Mouse (Mus musculus) adrenal gland (tissue): ENCODE measurements around the gene Nrp2.

Experiments
- intact Hi-C: fragments of 180-260 bp; cut with DNase I; formaldehyde crosslinking; loops from one replicate; pipeline ENCODE4 v1.15.1; 2025

The Nrp2 gene

DNA sequence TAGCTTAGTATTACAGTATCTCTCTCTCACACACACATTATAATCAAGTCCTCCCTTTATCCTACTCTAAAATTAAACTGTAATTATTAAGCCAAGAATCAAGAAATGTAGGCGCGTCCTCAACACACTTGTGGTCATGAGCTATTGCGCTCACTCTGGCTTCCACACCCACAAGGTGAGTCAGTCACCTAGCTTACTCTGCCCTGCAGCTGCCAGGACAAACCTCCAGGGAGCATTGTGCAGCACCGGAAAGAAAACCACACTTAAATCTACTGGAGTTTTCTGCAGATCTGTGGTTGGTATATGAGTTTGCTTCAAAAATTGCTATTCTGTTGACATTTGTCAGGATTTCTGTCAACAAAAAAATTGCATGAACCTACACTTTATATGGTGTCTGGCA, 140.1 kb downstream of the Nrp2 start:
- intact Hi-C loops: no loop called here

DNA sequence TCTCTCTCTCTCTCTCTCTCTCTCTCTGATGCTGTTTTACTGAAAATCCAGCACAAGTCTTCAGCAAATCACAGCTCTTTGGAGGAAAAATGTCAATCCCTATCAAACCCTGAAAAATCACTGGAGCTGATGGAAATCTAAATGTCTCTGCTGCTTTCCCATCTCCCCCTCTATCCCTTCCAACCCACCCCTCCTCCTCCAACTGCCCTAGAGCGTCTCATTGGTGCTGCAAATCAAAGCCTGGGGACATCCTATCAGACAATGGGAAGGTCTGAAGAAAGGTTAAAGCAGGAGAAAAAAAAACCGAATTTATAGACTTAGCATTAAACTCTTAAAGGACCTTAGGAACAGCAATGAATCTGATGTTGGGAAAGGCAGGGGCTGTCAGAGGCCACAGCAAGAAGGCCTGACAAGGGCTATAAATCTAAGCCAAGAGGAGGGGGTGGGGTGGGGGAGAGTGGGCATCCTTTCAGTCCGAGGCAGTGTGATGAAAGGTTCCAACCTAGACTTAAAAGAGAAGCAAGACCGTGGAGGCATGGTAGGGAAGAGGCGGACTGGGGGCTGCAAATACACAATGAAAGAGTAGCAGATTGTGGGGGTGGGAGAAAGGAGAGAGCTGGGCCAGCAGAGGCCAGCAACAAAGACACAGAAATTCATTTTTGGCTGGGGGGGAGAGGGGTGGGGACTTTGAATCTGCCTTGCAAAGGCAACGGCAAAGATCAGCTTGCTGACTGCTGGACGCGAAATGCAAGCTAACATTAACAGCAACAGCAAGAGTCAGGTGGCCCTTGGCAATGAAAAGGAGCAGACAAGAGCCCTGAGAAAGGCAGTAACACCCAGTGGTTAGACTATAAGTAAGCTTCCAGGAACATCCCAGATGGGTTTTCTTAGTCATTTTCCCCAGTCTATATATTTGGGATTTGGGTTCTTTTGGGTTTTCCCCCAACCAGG, 148.2 kb downstream of the Nrp2 start:
- intact Hi-C loops: no loop called here

DNA sequence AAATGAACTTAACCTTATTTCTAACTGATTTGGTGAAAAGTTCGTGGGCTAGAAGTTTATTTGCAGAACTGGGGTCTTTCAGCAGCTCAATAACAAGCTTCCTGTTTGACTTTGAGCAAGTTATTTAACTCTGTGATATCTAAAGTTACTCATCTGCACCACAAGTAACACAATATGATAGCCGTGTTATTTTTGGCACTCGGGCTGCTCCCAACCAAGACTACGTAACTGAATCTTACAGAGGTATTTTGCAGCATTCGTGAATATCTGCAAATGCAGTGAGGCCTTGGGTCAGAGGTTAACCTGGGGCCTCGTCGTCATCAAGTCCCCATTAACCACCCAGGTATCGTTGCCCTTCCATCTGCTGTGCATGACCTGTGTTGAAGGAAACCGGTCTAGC, 150.3 kb downstream of the Nrp2 start:
- intact Hi-C loops: no loop called here

DNA sequence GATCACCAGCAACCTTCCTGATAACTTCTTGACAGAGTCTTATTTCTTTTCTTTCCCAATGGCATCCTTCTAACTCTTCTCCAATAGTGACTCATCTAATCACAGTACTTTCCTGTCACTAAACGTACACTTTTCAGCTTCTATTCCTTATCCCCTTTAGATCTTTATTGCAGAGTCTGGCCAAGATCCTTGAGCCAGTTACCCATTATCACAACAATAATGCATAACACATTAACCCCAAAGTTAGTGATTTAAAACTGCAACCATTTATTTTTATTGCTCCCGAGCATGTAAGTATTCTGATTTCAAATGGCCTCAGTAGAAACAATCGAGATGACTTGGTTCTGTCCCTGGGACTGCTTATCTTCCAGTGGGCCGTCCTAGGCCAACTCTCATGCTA, 150.9 kb downstream of the Nrp2 start:
- intact Hi-C loops: no loop called here

DNA sequence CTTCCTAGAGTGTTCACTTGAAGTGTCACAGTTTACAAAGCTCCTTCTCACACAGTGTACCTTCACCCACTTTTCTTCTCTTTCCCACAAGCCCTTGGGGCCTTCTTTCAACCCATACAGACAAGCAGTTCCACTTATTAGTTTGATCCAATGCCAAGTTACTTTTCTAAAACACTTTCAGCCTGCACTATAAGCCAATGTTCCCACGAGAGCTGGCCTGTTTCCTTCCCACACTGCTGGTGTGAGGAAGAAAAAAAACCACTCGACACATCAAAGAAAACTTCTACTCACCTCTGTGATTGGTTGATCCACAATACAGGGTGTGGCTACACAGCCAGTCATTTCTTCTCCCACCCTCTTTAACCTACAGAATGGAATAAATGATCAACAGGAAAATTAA, 156.0 kb downstream of the Nrp2 start:
- intact Hi-C loops: no loop called here

DNA sequence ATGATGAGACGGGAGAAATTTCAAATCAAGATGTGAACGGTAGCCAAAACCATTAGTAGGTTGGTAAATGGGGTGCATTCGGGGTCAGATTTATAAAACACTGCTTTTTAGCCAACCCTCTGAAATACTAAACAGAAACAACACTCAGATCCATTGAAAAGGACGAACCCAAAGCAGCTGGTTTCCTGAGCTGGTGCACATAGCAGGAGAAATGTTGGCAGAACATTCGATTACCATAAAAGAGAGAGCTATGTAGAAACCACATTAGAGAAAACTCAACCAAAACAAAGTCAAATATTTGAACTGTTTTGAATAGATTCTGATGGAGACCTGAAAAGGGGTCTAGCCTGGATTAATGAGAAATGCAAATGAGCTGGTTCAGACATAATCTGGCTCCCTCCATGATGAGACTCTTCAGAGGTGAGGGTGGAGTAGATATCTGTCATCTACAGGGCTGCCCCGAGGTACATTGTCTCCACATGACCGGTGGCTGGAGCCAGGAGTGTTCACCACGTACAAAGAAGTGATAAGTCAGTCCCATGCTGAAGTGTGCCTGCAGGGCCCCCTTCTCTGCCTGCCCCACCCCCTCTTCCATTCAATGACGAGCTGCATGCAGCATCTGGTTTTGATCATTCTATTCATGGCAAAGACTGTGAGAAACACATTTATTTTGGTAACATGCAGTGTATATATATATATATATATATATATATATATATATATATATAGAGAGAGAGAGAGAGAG, 156.6 kb downstream of the Nrp2 start:
- intact Hi-C loops: no loop called here

DNA sequence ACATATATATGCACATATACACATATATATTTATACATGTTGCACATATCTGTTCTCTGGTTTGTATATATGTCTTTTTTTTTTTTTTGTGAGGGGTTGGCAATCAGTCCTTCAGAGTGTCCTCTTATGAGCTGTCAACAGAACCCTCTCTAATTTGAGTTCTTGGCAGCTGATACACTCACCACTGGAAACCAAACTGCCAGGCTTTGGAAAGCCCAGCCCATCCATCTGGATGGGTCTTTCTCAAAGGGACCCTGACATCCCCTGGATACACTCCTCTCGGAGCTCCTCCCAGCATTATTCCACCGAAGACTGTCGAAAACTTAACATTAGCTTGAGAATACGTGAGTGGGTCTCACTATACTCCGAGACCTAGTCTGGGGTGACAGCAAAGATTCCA, 157.2 kb downstream of the Nrp2 start:
- intact Hi-C loops: no loop called here

DNA sequence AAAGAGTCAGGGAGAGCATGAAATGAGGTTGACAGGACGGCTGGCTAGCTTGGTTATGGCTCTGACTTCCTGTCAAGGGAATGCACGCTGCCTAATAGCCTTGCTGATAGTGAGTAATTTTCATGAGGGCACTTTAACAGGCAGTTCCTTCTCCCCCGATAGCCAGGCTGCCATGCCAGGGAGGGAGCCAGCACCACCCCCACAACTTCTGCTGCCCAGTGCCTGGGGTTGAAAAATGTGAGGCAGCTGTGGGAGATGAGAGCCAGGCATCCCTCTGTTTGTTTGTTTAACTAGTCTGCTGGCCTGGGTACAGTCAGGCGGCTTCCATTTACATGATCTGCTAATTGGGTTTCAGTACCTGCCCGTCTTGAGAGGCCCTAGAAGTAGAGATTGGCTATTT, 157.7 kb downstream of the Nrp2 start:
- intact Hi-C loops: no loop called here
